Mouse (Mus musculus): ENCODE results near the gene Hlcs.
A peak's percentile ranks its signal among the peaks of the same experiment; 100 is the strongest.

Gene Hlcs

GRCm38 (mm10) chr16:94290073-94290999 is 23.0 kb downstream of the Hlcs start:
- peak; percentile 93 for DNase-seq (ENCODE audit: low read depth, low spot score)

GRCm38 (mm10) chr16:94289138-94290072 is 24.0 kb downstream of the Hlcs start:
- peak; percentile 95 for DNase-seq (ENCODE audit: low read depth, low spot score)

- no peak for DNase-seq (ENCODE audit: low read depth, low spot score)
These were observed 25.5 kb downstream of the Hlcs start for GRCm38 (mm10) chr16:94287826-94288225.

GRCm38 (mm10) chr16:94283972-94284371 is 29.4 kb downstream of the Hlcs start:
- DNase-seq (ENCODE audit: low read depth, low spot score), result no peak

DNA sequence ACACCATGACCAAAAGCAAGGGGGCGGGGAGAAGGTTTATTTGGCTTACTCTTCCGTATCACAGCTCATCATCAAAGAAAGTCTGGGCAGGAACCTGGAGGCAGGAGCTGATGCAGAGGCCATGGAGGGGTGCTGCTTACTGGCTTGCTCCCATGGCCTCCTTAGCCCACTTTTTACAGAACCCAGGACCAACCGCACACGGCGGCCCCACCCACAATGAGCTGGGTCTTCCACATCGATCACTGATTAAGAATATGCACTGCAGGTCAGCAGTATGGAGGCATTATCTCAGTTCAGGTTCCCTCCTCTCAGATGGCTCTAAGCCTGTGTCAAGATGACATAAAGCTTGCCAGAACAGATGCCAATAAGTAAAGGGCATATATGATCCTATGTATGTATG is 42.5 kb downstream of the Hlcs start:
- no peak for DNase-seq (ENCODE audit: low read depth, low spot score)

DNA sequence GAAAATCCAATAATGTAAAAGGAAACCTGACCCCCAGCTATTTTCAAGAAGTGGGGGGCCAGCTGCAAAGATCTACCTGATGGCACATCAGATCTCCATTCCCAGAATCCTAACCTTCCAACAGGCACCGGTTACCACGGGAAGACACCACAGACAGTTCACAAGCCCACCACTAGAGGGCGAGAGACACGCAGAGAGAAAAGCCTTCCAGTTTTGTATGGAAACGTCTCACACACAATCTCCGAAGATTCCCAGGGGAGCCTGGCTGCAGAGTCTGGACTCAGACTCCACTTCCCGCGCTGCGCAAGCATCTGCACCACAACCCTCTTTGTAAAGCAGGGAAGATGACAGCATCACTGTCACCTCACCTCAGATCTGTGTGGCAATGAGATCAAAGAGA is 43.7 kb downstream of the Hlcs start:
- peak; percentile 94 for DNase-seq (ENCODE audit: low read depth, low spot score)

DNA sequence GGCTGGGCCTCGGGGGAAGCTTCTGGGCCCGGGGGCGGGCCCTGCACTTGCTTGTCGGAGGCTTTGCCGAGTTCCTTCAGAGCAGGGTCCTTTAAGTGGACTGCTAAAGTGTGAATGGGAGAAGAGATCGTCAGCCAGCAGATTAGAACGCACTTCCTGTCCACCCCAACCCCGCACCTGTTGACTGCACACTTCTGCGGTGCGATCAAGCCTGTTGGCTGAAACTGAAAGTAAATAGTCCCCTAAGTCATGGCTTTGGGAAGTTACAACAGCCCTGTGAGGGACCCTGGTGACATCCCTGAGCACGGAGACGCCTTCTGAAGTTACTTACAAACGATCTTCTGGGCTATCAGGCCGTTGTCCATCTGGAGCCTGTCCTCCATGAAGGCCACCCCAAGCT is 45.2 kb downstream of the Hlcs start:
- no peak for DNase-seq (ENCODE audit: low read depth, low spot score)

- DNase-seq (ENCODE audit: low read depth, low spot score), result peak; percentile 43
These were observed 48.8 kb downstream of the Hlcs start for GRCm38 (mm10) chr16:94264611-94265010.

DNA sequence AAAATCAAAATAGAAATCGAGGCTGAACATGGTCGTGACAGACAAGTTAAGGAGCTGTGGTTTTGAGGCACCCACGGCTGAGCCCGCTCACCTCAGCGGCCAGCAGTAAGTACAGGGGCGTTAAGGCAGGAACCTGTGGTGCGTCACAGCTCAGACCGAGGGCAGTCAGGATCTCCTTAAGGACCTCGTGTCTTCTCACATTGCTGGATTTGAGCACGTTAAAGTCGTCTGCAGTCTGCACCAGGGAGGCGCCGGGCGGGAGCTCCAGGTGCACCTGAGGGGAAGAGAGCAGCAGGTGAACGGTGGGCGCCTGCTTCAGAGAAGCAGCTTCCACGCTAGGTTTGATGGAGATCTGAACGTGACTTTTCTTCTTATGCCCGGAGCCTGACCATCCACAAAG is 50.9 kb downstream of the Hlcs start:
- DNase-seq (ENCODE audit: low read depth, low spot score), result no peak

DNA sequence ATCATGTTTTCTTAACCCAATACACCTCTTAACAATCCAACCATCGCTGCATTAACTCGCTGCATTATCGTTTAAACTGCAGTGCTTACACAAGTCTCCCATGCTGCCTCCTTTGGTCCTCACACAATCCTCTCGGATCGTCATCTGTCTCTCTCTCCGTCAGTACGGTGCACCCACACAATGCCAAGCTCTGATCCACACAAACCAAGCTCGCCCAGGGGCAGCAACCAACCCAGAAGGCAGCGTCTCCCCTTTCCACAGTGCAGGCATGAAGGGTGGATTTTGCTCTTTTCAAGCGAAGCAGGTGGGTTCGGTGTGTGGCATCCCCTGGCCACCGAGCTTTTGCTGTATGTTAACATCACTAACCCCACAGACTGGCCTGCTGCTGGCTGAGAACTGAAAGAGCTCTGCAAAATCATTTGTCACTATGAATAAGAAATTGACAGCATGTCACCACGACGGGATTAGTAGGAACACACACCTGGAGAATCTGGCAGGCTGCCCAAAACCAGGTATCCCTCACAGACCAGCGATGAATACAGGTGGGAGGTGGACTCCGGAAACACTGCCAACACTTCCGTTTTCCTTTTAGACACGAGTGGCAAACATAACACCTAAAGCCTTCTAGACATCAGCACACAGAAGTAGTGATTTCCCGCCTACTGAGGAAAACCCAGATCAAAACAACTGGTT is 52.3 kb downstream of the Hlcs start:
- DNase-seq (ENCODE audit: low read depth, low spot score), result no peak

- DNase-seq (ENCODE audit: low read depth, low spot score), result peak; percentile 89
These were observed 54.7 kb downstream of the Hlcs start for GRCm38 (mm10) chr16:94258366-94259310.

DNA sequence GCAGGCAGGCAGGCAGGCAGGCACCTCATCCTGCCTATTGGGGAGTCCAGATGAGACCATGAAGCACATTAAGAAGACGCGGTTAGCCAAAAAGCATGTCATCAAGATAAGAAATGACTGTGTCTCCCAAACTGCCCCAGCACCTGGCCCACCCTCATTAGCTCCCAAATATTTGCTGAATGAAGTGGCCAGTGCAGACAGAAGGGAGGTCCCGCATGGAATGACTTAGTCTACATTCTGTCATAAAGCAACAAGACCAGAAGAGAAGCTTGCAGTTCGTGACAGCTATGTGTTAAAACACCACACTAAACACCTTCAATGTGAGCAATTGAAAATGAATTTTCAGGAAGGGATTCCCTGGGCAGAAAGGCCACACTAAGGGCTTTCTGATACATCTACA is 57.8 kb downstream of the Hlcs start:
- DNase-seq (ENCODE audit: low read depth, low spot score), result no peak

GRCm38 (mm10) chr16:94255035-94255434 is 58.3 kb downstream of the Hlcs start:
- DNase-seq (ENCODE audit: low read depth, low spot score), result no peak

DNA sequence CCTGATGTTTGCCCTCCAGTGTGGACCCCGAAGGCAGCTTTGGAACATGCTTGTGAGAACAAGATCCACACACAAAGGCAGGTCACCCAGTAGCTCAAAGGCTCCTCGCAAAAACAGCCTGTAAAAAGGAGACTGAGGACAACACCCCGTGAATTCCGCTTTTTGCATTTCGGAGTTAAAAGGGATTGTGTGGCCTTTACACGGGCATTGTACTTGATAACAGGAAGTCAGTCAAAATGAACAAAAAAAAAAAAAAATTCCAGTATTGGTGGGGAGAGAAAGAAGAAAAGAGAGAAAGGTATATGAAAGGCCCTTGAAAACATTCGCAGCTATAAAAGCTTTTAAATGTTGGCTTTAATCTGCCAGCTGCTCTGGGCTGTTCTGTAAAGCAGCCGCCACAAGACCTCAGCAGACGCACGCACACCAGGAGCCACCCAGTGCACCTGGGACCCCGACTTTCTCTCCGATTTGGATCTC is 58.9 kb downstream of the Hlcs start:
- no peak for DNase-seq (ENCODE audit: low read depth, low spot score)

GRCm38 (mm10) chr16:94253671-94254414 is 59.5 kb downstream of the Hlcs start:
- peak; percentile 55 for DNase-seq (ENCODE audit: low read depth, low spot score)

DNA sequence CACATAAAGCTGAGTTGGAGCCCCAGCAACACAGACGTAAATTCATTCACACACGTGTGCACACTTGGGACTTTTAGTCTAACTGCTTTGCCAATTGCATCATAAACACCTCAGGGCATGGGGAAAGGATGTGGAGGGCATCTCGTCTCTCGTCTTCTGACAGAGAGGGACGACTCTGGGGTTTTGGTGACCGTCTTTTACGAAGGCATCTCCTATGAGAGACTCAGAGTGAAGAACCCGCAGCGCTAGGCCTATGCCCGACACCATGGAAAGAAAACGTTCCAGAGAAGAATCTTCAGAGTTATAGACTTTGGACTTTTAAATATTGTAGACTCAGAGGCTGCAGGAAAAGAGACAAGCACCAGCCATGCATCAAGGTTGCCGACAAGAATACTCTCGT is 61.6 kb downstream of the Hlcs start:
- DNase-seq (ENCODE audit: low read depth, low spot score), result no peak

- DNase-seq (ENCODE audit: low read depth, low spot score), result peak; percentile 87
These were observed 62.6 kb downstream of the Hlcs start for GRCm38 (mm10) chr16:94250640-94251349.

- DNase-seq (ENCODE audit: low read depth, low spot score), result no peak
These were observed 63.2 kb downstream of the Hlcs start for GRCm38 (mm10) chr16:94250136-94250535.

DNA sequence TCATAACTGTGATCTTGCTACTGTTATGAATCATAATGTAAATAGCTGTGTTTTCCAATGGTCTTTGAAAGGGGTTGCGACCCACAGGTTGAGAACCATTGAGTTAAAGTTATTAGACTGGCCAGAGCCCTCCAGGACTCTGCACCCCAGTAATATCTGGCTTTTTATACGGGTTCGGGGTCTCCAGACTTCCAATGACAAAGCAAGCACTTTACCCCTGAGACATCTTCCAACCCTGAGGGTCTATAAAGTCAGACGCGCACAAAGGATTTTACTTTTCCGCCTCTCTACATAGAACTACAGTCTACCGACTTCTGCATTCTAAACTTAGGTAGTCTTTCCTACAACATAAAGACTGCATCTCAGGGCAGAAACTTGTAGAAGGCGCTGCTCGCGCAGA is 63.7 kb downstream of the Hlcs start:
- DNase-seq (ENCODE audit: low read depth, low spot score), result no peak
